Mouse (Mus musculus) G1E-ER4 (cell line): ENCODE measurements around the gene Cphx2. TPM values are rescaled to one million over a fixed set of nuclear protein-coding genes. Genes with fewer than 3 reads are reported as not detected.
"Not testable (repeated sequence)": the region's sequence is repeated elsewhere in the genome, so short reads cannot be mapped to it uniquely, and the experiment has no call there.

ENCODE experiments used
- GATA1 ChIP-seq: IDR thresholded peaks from one replicate; pipeline ENCODE4 v1.8.0; 2012; ENCODE audit warnings: low read length, inconsistent platforms
- polyA plus RNA-seq: library from polyadenylated mRNA; stranded (reverse); fragments of >175 nt; gene quantifications from 2 replicates; pipeline ENCODE4 v1.2.3, GENCODE M21; 2012

The Cphx2 gene
- polyA plus RNA-seq, result not detected in 2 replicates

DNA sequence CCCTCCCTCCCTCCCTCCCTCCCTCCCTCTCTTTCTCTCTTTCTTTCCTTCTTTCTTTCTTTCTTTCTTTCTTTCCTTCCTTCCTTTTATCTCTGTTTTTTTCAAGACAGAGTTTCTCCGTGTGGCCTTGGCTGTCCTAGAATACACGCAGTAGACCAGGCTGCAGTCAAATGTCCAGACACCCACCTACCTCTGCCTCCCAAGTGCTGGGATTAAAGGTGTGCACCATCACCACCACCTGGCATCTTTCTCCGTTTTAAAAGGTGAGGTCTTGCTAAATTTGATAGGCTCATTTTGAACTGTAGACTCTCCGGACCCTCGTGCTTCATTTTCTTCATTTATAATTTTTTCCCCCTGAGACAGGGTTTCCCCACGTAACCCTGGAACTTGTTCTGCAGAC is at the start of gene Cphx2:
Cphx2 (plus strand) TSS at position 301 of the 400 bp plus-strand sequence.
- TF ChIP-seq GATA1, result not testable (repeated sequence)

DNA sequence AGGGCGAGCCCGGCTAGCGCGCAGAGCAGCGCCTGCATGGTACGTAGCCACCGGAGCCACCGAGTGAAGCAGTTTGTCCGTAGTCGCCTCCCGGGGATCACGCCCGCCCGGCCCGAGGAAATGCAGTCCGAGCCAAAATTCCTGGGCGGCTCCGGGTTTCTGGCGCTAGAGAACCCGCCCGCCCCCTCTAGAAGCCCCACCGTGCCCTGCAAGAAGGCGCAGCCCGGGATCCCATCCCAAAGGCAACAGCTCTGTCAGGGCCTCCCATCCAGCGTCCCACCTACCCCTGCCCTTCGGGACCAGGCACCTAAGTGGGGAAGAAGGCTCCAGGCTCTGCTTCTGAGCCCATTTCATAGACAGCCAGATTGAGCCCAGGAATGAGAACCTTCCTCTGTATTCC is 38.7 kb upstream of the Cphx2 start, which contains the start of gene Gm9780:
Gm9780 (minus strand) TSS at position 101 of the 400 bp plus-strand sequence.
- not testable (repeated sequence) for TF ChIP-seq GATA1

- TF ChIP-seq GATA1, result not testable (repeated sequence)
These were observed 14.0 kb upstream of the Cphx2 start, which contains the start of gene Tmem254c for GRCm38 (mm10) chr14:26067325-26067633. Tmem254c (minus strand) TSS chr14:26067355.

GRCm38 (mm10) chr14:26081997-26082396 is 681 bp downstream of the Cphx2 start, which contains the start of gene Cphx3:
Cphx3 (plus strand) TSS chr14:26082297.
- not testable (repeated sequence) for TF ChIP-seq GATA1

DNA sequence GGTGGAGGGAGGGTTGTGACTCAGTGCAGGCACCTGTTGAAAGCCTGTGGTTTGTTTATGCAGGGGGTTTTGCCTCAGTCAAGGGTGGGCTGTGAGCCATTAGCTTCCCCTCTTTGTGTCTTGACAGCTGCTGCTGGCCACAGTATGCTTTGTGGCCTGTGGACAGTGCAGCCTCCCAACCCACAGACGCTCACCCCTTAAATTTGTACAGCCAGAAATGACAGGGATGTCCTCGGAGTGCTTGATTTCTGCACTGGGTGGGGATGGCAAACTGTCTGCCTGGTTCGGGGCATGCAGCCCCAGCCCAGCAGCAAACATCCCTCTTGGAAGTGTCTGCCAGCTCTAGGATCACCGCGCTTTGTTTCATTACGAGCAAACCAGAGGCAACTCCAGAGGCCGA is 36.8 kb downstream of the Cphx2 start, which contains the start of gene Duxbl2:
Duxbl2 (plus strand) TSS at position 200 of the 400 bp plus-strand sequence.
- not testable (repeated sequence) for TF ChIP-seq GATA1

Other genes with a start within 250 kb of the Cphx2 start
- 7.8 and 8.3 TPM in 2 replicates for gene Anxa11, start 239.4 kb upstream of the Cphx2 start, polyA plus RNA-seq
- not detected in 2 replicates for gene Plac9a, start 178.4 kb upstream of the Cphx2 start, polyA plus RNA-seq
- gene Tmem254a, start 153.8 kb upstream of the Cphx2 start, polyA plus RNA-seq, result 0.12 and 1.6 TPM in 2 replicates
- not detected in 2 replicates for gene Cphx1, start 143.2 kb upstream of the Cphx2 start, polyA plus RNA-seq
- not detected in 2 replicates for gene Duxbl1, start 102.9 kb upstream of the Cphx2 start, polyA plus RNA-seq
- gene Gm9780, start 38.8 kb upstream of the Cphx2 start, polyA plus RNA-seq, result not detected in 2 replicates
- 0.80 and 2.6 TPM in 2 replicates for gene Tmem254c, start 14.2 kb upstream of the Cphx2 start, polyA plus RNA-seq
- not detected in 2 replicates for gene Cphx3, start 781 bp downstream of the Cphx2 start, polyA plus RNA-seq
- gene Duxbl2, start 36.8 kb downstream of the Cphx2 start, polyA plus RNA-seq, result not detected in 2 replicates
- gene Plac9b, start 101.0 kb downstream of the Cphx2 start, polyA plus RNA-seq, result not detected in 2 replicates
- gene Tmem254b, start 125.5 kb downstream of the Cphx2 start, polyA plus RNA-seq, result 0.12 and 1.6 TPM in 2 replicates
- not detected in 2 replicates for gene Duxbl3, start 176.4 kb downstream of the Cphx2 start, polyA plus RNA-seq